Mouse (Mus musculus) lung, adult 2 months (tissue): ENCODE measurements at regions not wholly inside any gene's neighbourhood (a gene's known extent, or its start where the extent isn't known, plus 50 kb on each side); places are given as distances from the start of the nearest gene placed in this dataset.

ENCODE experiments used
- DNase-seq: peaks from one replicate; pipeline ENCODE4 v3.0.0; 2022
- H3K4me1 ChIP-seq: fragments of 200-500 bp; 2 replicates; pipeline ENCODE4 v1.6.1; 2011; ENCODE audit warnings: low read length; ENCODE audit not compliant: control insufficient read depth, insufficient read depth
- H3K4me3 ChIP-seq: fragments of 200-500 bp; replicated peaks from 2 replicates; pipeline ENCODE3; 2011; ENCODE audit warnings: low read depth, mild to moderate bottlenecking, control low read depth, low read length; ENCODE audit errors: extremely low read depth
- CTCF ChIP-seq: fragments of 200-500 bp; IDR thresholded peaks from 2 replicates; pipeline ENCODE4 v1.5.1; 2011; ENCODE audit warnings: mild to moderate bottlenecking, low read length, control low read depth; ENCODE audit not compliant: insufficient read depth
- POLR2A ChIP-seq: fragments of 200-500 bp; IDR thresholded peaks from 2 replicates; pipeline ENCODE4 v1.6.1; 2011; ENCODE audit warnings: low read depth, mild to moderate bottlenecking, control low read depth, low read length, borderline replicate concordance; ENCODE audit errors: extremely low read depth
- WGBS: fragments of 180-500 bp; shearing (Covaris S2); methylation state at CpG from one replicate; pipeline ENCODE4 v1.1.7; 2018; 5-methylcytosine and 5-hydroxymethylcytosine counted together

- Histone ChIP-seq H3K4me1 (no peaks in the 10 kb centered on the region), H3K4me3 (no peak overlapping the region)
- DNase-seq = no peak
- WGBS = 36% methylated on average over 5 of the region's 5 CpGs
- TF ChIP-seq POLR2A = no peak
- TF ChIP-seq CTCF = no peak
These were observed 250.2 kb upstream of the Paip1 start for GRCm38 (mm10) chr13:119178212-119178611.

GRCm38 (mm10) chr13:119179157-119179920 is 249.1 kb upstream of the Paip1 start:
- no peak for TF ChIP-seq POLR2A
- no peak for TF ChIP-seq CTCF
- DNase-seq = no peak
- WGBS = 21% methylated on average over 1 of the region's 1 CpGs
- Histone ChIP-seq H3K4me3 (no peak overlapping the region), H3K4me1 (no peaks in the 10 kb centered on the region)

GRCm38 (mm10) chr13:119184322-119184877 is 244.0 kb upstream of the Paip1 start:
- Histone ChIP-seq H3K4me3 (no peak overlapping the region), H3K4me1 (no peaks in the 10 kb centered on the region)
- WGBS = 94% methylated on average over 6 of the region's 6 CpGs
- DNase-seq = no peak
- TF ChIP-seq CTCF = no peak
- no peak for TF ChIP-seq POLR2A

GRCm38 (mm10) chr13:119185567-119186143 is 242.7 kb upstream of the Paip1 start:
- H3K4me3 ChIP-seq = no peak overlapping the region
- DNase-seq = no peak
- TF ChIP-seq POLR2A (no peak), CTCF (no peak)
- no peaks in the 10 kb centered on the region for H3K4me1 ChIP-seq
- 96% methylated on average over 5 of the region's 5 CpGs for WGBS

- H3K4me3 ChIP-seq = no peak overlapping the region
- DNase-seq = no peak
- 39% methylated on average over 11 of the region's 11 CpGs for WGBS
- TF ChIP-seq POLR2A = no peak
- no peak for TF ChIP-seq CTCF
- no peaks in the 10 kb centered on the region for H3K4me1 ChIP-seq
These were observed 196.8 kb upstream of the Paip1 start for GRCm38 (mm10) chr13:119231556-119231955.

- H3K4me3 ChIP-seq = no peak overlapping the region
- WGBS = 39% methylated on average over 8 of the region's 8 CpGs
- DNase-seq = no peak
- H3K4me1 ChIP-seq = no peaks in the 10 kb centered on the region
- no peak for TF ChIP-seq POLR2A
- TF ChIP-seq CTCF = no peak
These were observed 196.0 kb upstream of the Paip1 start for GRCm38 (mm10) chr13:119232100-119233029.

GRCm38 (mm10) chr13:119233030-119233385 is 195.4 kb upstream of the Paip1 start:
- no peak for DNase-seq
- no peaks in the 10 kb centered on the region for H3K4me1 ChIP-seq
- H3K4me3 ChIP-seq = no peak overlapping the region
- 80% methylated on average over 4 of the region's 4 CpGs for WGBS
- no peak for TF ChIP-seq POLR2A
- no peak for TF ChIP-seq CTCF

- Histone ChIP-seq H3K4me1 (no peaks in the 10 kb centered on the region), H3K4me3 (no peak overlapping the region)
- WGBS = 34% methylated on average over 3 of the region's 3 CpGs
- no peak for DNase-seq
- TF ChIP-seq POLR2A (no peak), CTCF (no peak)
These were observed 194.5 kb upstream of the Paip1 start for GRCm38 (mm10) chr13:119233869-119234268.

GRCm38 (mm10) chr13:119242358-119242757 is 186.0 kb upstream of the Paip1 start:
- DNase-seq = no peak
- TF ChIP-seq POLR2A = no peak
- no peak for TF ChIP-seq CTCF
- 33% methylated on average over 3 of the region's 3 CpGs for WGBS

More at GRCm38 (mm10) chr13:119242358-119242757, 186.0 kb upstream of the Paip1 start:
- Histone ChIP-seq H3K4me1 (no peaks in the 10 kb centered on the region), H3K4me3 (no peak overlapping the region)
